Mouse (Mus musculus) urinary bladder, adult 18-20 months (tissue): ENCODE measurements around the gene Camk1d.
"Not testable (repeated sequence)": the region's sequence is repeated elsewhere in the genome, so short reads cannot be mapped to it uniquely, and the experiment has no call there.

Source experiments
- DNase-seq, 2 experiments: peaks; one replicate each; pipeline ENCODE4 v3.0.0; 2022; ENCODE audit warnings: low spot score in 2 of 2, mixed read lengths in 2 of 2

Camk1d gene

DNA sequence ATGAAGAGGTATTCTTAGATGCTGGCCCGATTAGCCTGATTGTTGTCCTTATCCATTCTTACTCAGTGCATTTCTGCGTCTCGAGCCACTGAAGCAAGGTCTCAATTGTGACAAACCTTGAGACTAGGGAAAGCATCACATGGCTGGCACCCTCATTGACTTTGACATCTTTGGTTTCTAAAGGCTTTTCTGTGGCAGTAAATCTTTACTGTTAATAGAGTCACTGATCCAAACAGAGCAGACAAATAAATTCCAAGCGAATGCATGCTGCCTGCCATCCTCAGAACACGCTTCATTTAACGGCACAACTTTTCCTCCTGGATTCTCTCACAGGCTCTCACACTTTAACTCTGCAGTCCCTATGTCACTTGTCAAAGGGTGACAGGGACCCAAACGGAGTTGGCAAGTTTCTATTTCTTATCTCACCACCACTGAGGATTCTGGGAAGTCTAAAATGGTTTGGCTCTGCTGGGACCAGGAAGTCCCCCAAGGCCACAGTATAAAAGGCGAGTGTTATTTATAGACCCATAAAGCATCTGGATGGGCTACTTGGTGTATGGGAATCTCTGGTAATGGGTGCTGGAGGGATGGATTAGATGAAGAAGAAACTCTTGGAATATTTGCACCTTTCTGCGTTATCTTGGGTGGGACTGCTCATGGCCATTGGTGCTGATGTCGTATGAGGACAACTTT is 141.9 kb downstream of the Camk1d start:
- no peak for DNase-seq

DNA sequence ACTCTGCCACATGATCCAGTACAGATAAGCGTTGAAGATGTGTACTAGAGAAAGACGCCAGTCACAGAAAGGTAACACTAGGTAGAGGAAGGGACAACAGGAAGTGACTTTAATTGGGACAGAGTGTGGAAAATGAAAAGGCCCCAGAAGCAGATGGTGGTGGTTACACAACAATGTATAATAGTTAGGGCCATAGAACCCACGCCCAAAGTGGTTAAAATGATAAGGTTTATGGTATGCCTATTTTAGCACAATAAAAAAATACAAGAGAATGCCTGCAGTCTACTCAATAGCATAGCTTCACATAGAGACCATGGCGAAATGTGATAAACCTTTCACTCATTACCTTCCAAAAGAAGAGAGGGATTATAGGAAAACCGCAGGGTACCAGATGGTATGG is 147.7 kb downstream of the Camk1d start:
- DNase-seq, result no peak

DNA sequence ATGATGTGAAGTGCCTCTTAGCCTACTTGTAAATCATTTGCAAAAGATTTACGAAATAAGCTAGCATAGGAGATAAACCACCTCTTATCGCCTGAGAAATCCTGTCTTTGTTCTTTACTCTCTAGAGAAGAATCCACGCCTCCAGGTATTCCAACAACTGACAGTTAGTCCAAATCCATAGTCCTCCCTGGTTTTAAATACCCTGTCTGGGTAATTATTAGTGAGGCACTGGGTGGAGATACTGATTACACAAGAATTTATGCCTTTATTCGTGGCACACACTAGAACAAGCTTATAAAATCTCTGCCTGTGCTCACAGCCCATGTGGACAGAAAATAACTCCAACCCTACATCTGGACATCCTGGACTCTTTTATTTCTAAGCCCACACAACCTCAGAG is 150.6 kb downstream of the Camk1d start:
- no peak for DNase-seq

DNA sequence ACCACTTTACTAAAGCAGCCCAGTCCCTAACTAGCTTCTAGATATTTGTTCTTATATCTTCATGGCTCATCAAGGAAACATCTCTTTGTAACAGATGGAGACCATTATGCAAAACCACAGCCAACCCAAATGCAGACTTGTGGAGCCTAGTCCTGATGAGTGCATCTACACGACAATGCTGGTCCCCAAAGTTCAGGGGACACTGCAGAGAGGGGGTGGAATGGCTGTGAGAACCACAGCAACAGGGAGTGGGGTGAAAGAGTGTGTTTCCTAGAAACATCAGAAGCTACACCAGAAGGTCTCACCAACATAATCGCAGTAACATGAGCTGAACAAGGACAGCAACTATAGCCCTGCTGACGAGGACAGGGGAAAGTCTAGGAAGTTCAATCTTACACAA is 152.9 kb downstream of the Camk1d start:
- DNase-seq, result no peak

DNA sequence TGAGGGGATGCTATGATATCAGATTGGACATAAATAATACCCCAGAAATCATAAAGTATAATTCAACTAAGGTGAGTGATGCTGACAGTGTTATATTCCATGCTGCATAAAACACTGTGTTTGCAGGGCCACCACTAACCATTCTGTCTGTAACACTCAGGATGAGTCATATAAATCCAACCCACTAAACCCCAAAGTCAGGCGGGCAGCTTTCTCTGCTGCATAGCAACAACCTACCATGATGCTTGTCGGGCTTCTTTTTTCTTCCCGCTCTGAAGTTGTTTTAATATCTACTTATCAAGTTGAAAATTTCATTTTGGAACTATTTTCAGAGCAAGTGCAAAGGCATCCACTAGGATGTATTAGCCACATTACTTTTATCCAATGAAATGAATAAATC is 161.1 kb downstream of the Camk1d start:
- DNase-seq, result no peak

DNA sequence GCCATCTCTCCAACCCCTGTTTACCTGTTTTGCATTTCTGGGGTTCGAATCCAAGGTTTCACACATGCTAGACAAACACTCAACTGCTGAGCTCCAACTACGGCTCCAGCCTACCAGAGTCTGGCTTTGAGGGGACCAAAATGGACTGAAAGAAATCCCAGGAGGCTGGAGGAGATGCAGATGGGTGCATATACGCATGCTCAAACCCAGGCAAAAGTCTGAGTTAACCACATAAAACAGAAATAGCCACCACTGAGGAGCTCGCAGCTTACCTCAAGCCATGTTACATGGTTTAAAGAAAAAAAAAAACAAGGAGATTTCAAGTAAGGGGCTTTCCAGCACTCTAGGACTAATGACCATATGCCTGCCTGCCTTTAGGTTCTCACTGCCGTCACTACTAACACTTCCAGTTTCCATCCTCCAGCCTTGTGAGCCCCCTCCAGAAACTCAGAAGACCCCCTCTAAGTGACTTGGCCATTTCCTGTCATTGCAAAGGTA is 162.5 kb downstream of the Camk1d start:
- no peak for DNase-seq

DNA sequence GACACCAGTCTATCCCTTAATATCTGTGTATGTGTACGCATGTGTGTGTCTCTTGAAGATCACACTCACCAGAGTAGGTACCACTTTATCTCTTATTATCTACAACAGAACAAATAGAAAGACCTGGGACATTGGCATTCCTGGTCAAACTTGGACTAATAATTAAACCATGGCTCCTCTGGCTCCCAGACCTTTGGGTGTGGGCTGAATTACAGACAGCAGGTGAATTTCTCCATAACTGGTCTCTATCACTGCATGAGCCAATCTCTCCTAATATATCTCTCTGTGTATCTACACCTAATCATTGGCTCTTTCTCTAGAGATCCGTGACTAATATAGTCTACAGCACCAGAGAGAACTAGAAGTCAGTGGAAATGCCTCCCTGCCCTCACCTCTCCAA is 165.0 kb downstream of the Camk1d start:
- no peak for DNase-seq

DNA sequence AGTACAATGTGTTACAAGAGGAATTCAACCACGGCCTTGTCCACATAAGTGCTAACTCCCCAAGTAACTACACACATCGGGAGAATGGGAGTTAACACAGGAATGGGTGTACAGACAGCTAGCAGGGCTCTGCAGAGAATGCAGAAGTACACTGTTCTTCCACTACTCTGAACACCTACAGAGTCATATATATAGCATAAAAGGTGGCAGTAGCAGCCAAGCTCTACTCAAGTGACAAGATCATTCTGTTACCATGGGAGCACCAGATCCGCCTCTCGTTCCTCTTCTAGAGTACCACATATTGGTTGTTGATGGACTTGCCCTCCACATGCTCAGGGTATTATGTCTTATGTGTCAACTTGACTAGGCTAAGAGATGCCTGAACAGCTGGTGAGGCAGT is 165.4 kb downstream of the Camk1d start:
- no peak for DNase-seq

DNA sequence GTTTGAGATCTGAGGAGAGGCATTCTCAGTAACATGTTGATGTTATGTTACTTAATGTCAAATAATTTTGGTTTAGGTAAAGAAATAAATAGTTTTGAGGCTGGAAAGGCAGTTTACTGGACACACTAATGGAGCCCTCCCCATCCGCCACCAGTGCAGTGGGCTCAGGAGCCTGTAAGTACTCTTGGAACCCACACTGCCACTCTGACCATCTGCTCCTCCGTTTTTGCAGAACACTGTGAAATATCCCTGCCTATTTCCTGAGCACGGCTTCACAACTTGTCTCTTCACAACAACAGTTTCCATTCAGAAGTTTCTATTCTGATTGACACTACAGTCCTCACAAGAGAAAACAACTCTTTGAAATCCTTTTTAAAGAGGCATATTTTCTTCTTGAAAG is 173.4 kb downstream of the Camk1d start:
- no peak for DNase-seq

DNA sequence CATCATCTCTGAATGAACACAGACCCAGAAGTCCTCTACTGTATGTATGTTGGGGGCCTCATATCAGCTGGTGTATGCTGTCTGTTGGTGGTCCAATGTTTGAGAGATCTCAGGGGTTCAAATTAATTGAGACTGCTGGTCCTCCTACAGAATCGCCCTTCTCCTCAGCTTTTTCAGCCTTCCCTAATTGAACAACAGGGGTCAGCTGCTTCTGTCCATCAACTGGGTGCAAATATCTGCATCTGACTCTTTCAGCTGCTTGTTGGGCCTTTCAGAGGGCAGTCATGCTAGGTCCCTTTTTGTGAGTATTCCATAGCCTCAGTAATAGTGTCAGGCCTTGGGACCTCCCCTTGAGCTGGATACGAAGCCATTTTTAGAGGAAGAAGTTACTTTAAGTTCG is 174.4 kb downstream of the Camk1d start:
- DNase-seq, result not testable (repeated sequence)

DNA sequence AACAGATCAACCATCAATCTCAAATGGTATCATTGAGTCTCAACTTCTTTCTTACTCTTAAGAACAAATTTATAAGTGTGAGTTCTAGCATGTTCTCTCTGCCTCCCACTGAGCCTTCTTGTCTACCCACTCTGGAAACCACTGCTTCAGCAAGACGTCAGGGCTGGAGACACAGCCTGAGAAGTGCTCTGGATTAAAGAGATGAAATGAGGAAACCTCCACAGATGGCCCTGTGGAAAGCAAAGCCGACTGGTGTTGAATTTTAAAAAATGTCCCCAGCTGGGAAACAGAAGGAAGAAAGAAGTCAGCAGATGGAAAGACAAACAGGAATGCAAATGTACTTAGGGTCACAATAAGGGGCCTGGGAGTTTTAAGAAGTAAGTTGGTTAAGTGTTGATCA is 180.4 kb downstream of the Camk1d start:
- DNase-seq, result no peak

DNA sequence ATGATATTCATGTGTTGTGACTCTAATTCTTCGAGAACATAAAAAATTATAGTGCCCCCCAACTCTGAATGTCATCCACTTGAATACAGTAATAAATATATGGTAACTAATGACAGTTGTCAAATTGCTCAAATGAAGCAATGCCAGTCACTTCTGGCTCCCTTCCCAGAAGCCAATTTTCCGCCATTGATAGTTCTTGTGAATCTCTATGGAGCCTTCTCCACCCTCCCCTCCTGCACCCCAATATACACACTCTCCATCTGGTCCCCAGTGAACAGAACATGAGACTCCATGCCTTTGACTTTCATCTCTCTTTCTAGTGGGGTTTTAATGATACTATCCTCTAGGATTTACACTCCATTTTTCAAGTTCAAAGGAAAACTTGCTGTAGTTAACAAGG is 184.3 kb downstream of the Camk1d start:
- no peak for DNase-seq

DNA sequence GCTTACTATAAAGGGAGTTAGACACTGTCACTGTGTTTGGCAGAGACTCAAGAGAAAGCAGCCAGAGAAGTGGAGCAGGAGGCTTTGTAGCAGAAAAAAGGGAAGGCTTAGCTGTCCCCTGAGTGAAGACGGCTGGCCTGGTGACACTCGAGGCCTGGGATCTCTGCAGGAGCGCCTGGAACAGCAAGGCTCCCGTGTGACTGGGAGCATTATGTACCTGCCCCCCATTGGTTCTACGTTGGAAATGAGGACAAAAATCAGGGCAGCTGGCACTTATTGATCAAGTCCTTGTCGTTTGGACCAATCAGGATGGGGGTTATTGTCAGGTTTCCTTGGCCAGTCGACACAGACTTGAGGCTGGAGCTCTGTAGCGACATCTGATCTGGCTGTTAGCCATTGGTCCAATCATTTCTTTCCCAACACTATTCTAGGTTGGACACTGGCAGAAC is 195.1 kb downstream of the Camk1d start:
- no peak for DNase-seq

DNA sequence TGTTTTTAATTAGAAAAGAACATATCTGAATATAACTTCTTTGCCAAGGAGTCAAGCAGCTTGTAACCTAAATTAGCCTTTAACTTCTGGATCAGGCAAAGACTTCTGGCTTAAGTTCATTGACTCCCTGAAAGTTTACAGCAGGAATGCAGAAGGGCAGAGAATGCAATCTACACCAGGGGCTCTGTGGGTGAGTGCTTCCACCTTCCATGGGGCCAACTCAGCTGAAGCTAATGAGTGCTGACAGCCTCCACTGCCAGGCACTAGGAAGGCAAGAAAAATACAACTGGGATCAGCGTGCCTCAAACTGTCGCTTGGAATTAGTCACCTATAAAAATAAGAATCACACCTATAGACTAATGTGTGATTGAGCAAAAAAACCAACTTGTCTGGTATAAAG is 199.2 kb downstream of the Camk1d start:
- DNase-seq, result no peak

DNA sequence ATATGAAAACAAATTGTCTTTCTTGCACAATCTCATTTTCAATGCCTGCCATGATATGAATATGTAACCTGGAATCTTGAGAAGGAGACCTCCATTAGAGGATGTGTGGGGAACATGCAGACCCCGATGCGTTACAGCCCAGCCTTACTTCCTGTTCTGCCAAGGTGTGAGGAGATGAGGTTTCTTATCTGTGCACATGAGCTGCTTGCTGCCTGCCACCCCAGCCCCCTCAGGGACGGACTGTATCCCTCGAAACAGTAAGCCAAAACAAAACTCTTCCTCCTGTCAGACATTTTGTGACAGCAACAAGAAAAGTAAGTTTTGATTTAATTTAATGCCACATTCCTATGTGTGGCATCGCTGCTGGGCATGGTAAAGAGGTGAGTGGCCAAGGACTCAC is 200.2 kb downstream of the Camk1d start:
- DNase-seq, result no peak

DNA sequence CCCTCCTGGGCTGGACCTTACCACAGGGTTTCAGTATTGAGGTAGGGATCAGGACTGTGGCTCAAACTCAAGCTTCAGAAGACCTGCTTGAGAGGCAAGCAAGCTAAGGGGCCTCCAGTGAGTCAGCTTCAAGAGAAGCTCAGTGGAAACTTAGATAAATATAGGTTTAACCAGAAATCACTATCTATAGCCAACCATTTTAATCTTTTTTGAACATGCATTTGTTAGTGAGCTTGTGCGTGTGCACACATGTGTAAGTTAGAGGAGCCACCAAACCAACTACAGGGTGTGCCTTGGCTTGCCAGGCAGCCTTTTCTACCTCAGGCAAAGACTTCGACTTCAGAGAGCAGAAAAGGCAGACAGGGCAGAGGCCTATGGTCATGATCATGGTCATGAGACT is 200.7 kb downstream of the Camk1d start:
- DNase-seq, result no peak

DNA sequence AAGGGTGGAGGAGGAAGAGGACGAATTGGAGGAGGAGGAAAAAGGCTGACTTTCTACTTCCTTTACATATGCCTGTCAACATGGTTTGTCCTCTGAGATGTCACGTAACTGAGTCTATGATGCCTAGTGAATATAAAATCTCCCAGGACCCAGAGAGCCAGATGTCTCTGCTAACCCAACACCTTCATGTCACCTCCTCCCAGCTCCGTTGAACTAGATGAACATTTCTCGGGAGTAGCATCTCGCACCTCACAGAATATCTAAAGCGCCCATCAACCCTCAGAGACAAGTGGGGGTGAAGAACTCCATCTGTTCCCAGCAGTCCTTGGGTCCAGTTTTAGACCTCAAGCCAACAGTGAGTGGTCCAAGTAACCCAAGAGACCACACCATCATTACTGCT is 204.3 kb downstream of the Camk1d start:
- no peak for DNase-seq

DNA sequence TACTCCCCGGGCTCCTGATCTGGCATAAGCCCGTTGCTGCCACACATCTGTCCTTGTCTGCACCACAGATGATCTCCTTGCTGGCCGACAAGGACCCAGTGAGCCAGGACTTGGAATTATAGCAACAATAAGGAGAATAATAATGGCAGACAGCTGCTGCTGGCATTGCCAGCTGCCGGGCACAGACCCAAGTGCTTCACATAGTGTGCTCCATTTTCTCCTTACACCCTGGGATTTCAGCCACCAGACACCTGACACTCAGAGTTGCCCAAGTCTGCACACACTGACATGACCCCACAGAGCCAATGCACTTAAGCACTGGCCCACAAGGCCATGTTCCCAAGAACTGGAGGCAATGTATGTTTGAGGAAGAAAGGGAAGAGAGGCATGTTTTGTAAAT is 214.7 kb downstream of the Camk1d start:
- DNase-seq, result no peak

DNA sequence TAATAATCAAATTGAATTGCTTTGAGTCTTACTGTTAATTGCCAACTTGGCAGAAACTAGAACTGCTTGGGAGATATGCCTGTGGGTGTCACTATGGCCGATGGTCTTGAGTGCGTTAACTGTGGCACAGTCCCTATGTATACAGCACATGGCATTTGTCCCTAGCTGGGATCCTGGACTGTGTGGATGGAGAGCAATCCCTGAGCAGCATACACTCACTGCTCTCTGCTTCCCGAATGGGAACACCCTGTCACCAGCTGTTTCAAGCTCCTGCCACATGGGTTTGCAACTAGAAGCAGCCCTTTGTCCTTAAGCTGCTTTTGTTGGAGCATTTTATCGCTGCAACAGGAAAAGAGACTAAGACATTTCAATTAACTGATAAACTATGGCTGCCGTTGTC is 224.4 kb downstream of the Camk1d start:
- no peak for DNase-seq

DNA sequence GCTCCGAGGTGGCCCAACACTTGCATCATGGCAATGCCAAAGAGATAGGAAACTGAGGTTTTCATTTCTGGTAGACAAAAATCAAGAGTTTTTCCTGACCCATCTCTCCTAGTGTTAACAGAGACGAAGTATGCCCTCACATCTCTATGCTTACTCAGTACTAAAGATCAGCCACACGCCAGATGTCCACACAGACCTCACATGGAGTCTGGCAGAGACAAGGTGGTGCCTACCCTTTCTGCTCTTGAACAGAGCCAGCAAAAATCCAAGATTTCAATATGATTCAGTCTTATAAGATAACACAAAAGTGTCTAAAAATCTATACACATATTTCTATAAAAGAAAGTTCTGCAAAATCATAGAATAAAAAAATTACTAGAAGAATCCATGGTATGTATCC is 227.0 kb downstream of the Camk1d start:
- no peak for DNase-seq

DNA sequence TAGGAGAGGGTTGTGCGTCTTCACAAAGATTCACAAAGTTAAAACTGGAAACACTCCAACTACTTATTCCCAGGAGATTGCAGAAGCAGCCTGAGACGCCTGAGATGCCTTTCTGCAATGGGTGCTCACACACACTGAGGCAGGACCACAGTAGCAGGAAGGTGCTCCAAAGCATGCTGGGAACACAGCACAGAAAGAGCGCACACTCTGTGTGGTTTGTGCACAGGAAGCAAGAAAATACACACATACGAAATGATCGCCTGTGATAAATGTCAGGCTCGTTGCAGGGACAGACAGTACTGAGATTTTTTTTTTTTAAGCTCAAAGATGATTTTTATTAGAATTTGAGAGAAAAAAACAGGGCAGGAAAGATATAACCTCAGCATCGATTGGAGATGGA is 227.7 kb downstream of the Camk1d start:
- DNase-seq, result no peak

DNA sequence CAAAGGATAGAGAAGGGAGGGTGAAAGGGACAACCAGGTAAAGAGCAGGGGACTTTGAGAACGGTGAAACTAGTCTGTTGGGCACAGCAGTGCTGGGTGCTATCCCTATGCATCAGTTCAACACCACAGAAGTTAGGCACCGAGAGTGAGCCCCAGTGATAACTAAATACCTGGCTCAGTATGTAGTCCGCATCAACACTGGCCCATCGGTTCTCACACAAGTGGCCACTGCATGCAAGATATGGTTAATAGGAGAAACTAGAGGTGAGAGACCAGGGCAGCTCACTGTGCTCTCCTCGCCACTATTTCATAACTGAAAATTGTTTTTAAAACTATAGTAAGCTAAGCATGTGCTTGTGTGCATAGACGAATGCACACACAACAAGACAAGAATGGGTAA is 228.5 kb downstream of the Camk1d start:
- DNase-seq, result no peak

DNA sequence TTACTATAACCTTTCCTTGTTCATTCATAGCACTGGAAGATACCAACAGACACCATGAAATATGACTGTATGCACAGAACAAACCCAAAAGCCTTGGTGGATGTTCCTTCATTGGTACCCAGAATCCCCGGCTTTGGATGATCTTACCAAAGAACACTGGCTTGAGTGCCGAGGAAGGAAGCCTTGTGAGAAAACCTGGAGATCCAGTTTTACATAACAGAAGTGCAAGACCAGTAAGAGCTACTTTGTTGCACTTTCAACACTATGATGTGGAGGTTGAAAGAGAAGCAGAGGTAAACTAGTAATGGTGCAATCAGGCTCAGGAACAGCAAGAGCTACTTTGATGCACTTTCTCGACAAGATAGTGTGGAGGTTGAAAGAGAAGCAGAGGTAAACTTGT is 234.4 kb downstream of the Camk1d start:
- DNase-seq, result no peak

DNA sequence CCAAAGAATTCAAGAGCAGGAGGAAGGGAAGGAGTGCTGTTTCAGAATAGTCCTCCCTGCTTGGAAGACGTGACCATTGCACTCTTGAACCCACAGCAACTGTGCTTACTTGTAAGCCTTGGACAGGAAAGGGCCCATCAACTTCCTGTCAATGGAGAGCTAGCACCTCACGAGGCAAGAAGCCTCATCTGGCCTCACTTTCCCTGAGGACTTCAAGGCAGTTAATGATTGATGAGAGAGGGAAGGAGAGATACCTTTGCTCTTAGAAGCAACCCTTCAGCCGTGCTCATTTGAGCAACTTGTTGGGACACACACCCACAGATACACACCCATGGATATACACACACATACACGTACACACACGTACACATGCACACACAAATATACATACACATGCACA is 235.6 kb downstream of the Camk1d start:
- no peak for DNase-seq
